Comparison of ENCODE assay signal across 15 mouse cellular contexts in the genomic region with DNA sequence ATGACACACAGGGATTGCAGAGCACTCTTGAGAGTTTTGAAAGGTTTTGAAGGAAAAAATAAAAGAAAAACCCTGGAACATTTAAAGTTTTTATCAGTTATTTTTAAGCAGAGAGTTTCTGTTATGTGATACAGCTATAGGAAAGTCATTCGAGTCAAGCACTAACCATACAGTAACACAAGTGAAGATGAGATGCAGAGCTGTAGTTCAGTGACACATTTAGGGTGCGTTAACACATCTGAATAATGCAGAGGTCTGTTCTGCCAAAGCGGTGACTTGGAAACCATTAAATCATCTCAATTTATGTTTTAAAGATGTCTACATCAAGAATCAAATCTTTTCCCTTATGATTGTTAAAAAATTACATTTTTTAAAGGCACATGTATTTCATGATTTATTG.
"Had no signal": no experiment of that assay in that cellular context is flagged by ENCODE, and none has a peak within 500 bp of the region (broad histone marks: within the 10 kb centered on the region; RNA-seq: fewer than 3 reads in every experiment).

No protein-coding gene starts in this region.

- H3K4me1 ChIP-seq: neural tube, embryonic 15.5 days; stomach, embryonic 15.5 days had no signal

- H3K27me3 ChIP-seq: neural tube, embryonic 15.5 days; stomach, embryonic 15.5 days had no signal

- H3K4me2 ChIP-seq: neural tube, embryonic 15.5 days; stomach, embryonic 15.5 days had no signal

- H3K9me3 ChIP-seq: neural tube, embryonic 15.5 days; stomach, embryonic 15.5 days had no signal

- H3K36me3 ChIP-seq: neural tube, embryonic 15.5 days; stomach, embryonic 15.5 days had no signal

- H3K27ac ChIP-seq: neural tube, embryonic 15.5 days; stomach, embryonic 15.5 days; stomach, postnatal 0 days had no signal

- H3K4me3 ChIP-seq: neural tube, embryonic 15.5 days; stomach, embryonic 15.5 days had no signal

- H3K9ac ChIP-seq: neural tube, embryonic 15.5 days; stomach, embryonic 15.5 days had no signal

- DNase-seq: retina, postnatal 1 day; right cerebral cortex, adult 18-20 months; right cerebral cortex, postnatal 14 days; right cerebral cortex, postnatal 25 days; right cerebral cortex, postnatal 4 days; spleen, adult 18-20 months; thymus, adult 18-20 months; thymus, adult 2 months; thymus, postnatal 14 days; thymus, postnatal 25 days; thymus, postnatal 36 days; thymus, postnatal 4 days had no signal
